Mouse (Mus musculus) layer of hippocampus, adult 8-10 months (tissue): Measurements from ENCODE around the gene Rgl2. TPM values are rescaled to one million over a fixed set of nuclear protein-coding genes. Genes with fewer than 3 reads are reported as not detected.
A peak's percentile ranks its signal among the peaks of the same experiment; 100 is the strongest.

ENCODE experiments used
- DNase-seq, 2 experiments: peaks; one replicate each; pipeline ENCODE4 v3.0.0; 2022; ENCODE audit warnings: low spot score in 2 of 2
- microRNA-seq, 2 experiments: library from miRNA; unstranded; fragments of <30 nt; microRNA quantifications; one replicate each; pipeline ENCODE4 v1.2.0; 2022
- total RNA-seq, 4 experiments: library from RNA; stranded (reverse); gene quantifications; 2 replicates each; pipeline ENCODE4 v1.2.4; 2022

Gene Rgl2
- total RNA-seq, 4 experiments from 2014 or later, result 64.3 to 90.9 (median 81.8) TPM

DNA sequence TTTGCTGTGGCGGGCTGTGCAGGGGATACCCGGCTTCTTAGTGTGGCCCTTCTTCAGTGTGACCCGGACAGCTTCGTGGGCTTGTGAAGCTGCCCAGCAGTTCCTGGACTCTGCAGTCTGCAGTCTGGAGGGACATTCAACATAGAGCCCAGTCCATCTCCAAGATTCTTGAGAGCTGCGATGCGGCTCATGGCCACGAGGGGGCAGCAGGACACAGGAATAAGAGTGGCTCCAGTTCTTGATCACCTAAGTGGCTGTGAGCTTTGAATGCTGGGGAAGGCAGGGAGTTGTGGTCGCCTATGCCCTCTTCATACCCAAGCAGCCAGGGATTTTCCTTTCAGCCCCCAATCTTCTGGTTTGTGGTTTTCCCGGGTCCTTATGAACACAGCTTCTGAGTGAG, 39.1 kb downstream of the Rgl2 start:
- peak in 1 of 2 experiments; percentile 84 for DNase-seq

DNA sequence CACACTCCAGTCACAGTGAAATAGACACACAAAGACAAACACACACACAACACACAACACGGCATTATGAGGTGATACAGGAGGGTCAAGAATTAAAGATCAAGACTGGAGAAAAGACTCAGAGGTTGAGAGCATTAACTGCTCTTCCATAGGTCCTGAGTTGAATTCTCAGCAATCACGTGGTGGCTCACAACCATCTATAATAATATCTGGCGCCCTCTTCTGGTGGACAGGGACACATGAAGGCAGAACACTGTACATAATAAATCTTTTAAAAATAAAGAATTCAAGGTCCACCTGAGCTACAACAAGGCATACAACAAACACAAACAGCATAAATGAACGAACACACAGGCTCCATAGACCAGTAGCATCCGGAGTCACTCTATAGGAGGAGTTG, 39.6 kb downstream of the Rgl2 start:
- DNase-seq, result no peak

DNA sequence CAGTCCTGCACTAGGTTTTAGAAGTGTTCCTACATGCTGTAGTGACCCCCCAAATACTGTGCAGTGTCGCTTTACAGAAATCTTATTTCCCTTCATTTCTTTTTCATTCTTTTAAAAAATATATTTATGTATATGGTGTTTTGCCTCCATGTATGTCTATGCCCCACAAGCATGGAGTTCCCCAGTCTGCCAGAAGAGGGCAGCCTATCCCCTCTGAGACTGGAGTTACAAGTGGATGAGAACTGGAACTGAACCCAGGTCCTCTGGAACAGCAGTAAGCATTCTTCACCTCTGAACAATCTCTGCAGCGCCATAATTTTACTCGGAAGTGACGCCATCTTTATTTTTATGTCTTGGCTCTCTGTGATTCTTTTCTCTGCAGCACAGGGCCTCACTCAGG, 40.1 kb downstream of the Rgl2 start:
- DNase-seq, result no peak

DNA sequence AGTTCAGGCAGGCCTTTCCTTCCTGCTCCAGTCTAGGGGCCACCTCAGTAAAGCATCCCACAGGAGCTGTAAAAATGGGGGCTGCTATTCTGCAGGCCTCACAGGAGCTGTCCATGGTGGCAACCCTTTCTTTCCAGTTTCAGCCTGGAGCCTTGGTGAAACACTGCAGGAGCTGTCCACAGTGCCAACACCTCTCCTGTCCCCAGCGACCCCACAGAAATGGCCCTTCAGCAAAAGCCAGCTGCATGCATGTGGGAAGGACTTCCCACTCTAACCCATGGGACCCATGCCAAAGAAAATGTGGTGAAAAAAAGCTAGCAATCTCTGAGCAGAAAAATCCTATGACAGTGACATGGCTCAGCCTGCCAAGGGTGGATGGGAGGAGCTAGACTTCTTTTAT, 43.3 kb downstream of the Rgl2 start:
- no peak for DNase-seq

DNA sequence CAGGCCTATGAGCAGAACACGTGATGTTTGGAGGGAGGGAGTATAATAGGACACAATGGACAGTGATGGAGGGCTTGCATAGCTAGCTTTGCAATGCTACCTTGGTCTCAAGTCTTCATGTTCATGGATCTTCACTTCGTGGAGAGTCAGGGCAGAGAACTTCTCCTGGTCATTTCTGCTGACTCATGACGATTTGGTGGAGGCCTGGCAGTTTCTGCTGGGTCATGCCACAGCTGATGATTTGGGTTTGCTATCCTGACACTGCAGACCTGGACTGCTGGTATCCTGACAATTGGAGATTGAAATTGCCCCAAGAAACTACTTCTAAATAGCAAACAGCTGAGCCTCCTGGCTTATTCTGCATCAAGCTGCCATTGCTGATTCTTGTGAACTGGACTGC, 44.2 kb downstream of the Rgl2 start:
- no peak for DNase-seq

DNA sequence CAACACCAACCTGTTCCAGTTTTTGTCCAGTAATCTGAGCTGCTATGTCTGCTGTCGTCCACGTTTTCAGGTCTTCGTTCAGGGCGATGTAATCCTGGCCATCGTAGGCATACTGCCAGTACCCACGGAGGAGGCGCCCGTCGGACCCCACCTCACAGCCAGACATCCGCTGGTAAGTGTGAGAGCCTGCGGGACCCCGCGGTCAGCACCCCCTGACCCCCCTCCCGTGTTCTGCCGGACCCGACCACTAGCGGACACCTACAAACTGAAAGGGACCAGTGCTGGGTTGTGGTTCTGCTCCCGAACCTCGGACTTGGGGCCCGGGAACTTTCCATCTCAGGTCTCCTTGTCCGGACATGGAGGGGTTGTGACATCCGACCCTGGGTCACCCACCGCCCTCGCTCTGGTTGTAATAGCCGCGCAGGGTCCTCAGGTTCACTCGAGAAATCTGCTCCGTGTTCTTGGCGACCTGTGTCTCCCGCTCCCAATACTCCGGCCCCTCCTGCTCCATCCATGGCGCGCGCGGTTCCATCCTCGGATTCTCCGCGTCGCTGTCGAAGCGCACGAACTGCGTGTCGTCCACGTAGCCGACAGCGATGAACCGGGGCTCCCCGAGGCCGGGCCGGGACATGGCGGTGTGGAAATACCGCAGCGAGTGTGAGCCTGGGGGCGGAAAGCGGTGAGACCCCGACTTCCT, 48.7 kb downstream of the Rgl2 start:
- no peak for DNase-seq

DNA sequence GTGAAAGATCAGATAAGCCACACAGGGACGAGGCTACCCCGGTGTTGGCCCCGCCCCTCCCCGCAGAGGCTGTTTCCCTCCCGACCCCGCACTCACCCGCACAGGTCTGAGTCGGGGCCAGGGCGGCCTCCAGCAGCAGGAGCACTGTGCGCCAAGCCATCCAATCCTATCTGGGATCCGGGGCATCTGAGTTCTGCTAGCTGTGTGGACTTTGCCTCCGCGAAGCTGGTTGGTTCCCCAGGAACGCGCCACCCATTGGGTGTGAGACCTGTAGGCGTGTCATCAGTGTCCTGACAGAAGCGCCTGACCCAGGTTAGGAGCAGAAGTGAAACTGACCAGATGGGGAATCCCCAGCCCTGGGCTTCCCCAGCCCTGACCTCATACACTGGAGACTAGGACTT, 49.3 kb downstream of the Rgl2 start:
- DNase-seq, result peak in 1 of 2 experiments; percentile 29

DNA sequence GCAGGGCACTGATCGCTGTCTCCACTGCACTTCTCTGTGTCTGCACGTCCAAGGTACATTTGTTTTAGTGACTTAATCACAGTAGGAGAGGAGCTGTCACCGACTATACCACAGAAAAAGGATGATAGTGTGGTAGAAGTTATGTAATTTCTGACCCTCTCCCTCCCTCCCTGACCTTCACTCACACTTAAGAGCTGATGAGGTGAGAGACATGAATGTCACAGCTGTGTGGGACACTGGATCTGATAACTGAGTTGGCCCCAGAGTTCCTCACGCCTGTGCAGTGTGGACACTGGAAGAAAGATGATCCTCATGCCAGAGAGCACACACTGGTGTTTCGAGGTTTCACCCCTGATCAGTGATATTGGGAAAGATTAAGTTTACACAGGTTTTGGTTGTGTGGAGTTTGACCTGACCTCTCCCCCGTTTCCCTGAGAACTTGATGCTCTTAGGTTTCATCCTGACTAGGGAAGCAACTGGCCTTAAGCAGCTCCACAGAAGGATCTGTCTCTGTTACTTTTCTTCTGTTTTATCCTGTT, 50.2 kb downstream of the Rgl2 start:
- DNase-seq, result no peak

DNA sequence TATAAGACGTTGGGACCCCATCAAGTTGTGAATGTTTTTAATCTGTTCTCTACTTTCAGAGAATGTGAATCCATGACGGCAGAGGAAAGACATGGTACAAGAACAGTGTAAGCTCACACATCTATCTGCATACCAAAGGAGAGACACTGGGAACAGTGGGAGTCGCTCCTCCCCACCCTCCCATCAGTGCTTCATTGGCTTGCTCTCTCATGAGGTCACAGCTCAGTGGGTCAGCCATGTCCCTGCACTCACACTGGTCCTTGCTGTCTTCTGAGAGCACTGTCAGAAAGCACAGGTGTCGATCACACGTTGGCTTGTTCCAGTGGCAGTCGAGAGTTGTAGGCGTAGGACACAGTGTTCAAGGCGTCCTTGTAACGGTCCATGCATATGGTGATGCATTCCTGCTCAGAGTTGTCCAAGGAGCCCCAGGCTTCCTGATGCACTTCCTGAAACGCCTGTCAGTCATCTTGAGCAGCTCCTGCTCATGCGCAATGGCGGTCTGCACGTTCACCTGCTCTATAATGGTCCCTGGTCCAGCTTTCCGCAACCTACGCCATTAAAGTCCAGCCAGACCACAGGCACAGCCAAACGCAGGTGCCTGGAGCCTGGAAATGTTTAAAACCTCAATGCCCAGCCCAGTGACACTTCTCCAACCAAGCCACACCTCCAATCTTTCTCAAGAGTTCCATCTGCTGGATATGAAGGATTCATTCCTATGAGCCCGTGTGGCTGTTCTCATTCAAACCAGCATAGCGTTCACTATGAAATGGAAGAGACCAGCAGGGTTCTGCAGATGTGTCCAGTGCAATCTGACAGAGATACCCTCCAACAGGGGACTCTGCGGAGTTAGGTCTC, 51.1 kb downstream of the Rgl2 start:
- no peak for DNase-seq

DNA sequence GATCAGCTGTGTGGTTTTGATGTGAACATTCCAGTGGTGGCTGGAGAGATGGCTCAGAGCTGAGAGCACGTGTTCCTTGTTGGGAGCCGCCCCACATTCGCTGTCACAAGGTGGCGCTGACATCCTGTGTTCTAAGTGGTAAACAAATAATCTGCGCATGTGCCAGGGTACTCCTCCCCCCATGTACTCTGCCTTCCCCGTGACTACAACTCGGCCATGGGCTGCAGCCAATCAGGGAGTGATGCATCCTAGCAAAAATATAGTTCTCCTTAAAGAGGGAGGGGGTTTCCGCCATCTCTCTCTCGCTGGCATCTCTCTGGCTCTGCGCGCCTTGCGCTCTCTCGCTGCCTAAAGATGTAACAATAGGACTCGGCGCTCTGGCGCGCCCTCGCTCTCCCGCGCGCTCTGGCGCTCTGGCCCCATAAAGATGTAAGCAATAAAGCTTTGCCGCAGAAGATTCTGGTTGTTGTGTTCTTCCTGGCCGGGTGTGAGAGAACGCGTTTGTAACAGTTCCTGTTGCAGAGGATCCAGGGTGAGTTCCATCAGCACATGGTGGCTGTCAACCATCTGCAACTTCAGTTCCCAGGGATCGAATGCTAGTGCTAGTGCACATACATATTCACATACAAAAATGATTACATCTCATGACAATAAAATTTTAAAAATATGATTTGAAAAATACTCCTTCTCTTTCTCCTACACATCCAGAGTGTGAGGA, 52.0 kb downstream of the Rgl2 start:
- peak; percentile 92 for DNase-seq

DNA sequence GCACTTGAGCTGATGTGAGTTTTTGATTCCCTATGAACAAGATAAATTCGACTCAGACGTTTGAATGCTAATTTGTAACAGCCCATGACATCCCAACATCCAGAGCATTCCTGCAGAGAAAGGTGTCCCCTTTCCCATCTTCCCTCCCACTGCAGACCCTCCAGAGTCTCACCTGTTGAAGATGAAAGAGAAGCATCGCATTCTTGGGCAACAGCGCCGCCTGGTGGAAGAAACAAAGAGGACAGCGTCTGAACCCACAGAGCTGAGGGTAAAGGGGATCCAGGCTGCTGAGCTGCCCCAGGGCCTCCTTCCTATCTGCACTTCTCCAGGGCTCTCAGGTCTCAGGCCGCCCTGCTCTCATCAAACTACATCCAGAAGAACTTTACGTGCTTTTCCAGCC, 52.8 kb downstream of the Rgl2 start:
- DNase-seq, result peak in 1 of 2 experiments; percentile 60

Small RNA genes lying within 50 kb of the gene (microRNA-seq; reads per million reads assigned to microRNA genes)
- 0 reads per million in 2 experiments for gene Gm27740

Other genes starting within 250 kb of the Rgl2 start
- gene Hnrnpm, start 242.7 kb upstream of the Rgl2 start, total RNA-seq, result 100 to 1,000 TPM; 131 to 157 (median 141) TPM
- gene March2, start 210.9 kb upstream of the Rgl2 start, total RNA-seq, result 10 to 100 TPM; 73.7 to 87.2 (median 80.7) TPM
- gene Rab11b, start 169.0 kb upstream of the Rgl2 start, total RNA-seq, result 100 to 1,000 TPM; 272 to 320 (median 292) TPM
- gene Angptl4, start 147.7 kb upstream of the Rgl2 start, total RNA-seq, result 1 to 10 TPM; 1.7 to 3.0 (median 2.2) TPM
- gene Kank3, start 119.0 kb upstream of the Rgl2 start, total RNA-seq, result 10 to 100 TPM; 26.9 to 41.2 (median 31.4) TPM
- 100 to 1,000 TPM; 686 to 890 (median 782) TPM for gene Rps28, start 105.0 kb upstream of the Rgl2 start, total RNA-seq
- 100 to 1,000 TPM; 196 to 215 (median 203) TPM for gene Ndufa7, start 105.0 kb upstream of the Rgl2 start, total RNA-seq
- gene Cd320, start 86.5 kb upstream of the Rgl2 start, total RNA-seq, result 10 to 100 TPM; 22.8 to 26.0 (median 25.1) TPM
- not detected for gene Gm7029, start 55.7 kb upstream of the Rgl2 start, total RNA-seq
- 1 to 10 TPM; 1.9 to 2.6 (median 2.5) TPM for gene Kifc1, start 38.9 kb upstream of the Rgl2 start, total RNA-seq
- gene Platr17, start 24.4 kb upstream of the Rgl2 start, total RNA-seq, result 1 to 10 TPM in 2 of 4 experiments, not detected in 2; 1.4 to 1.8 TPM
- 10 to 100 TPM; 24.2 to 27.1 (median 26.1) TPM for gene Daxx, start 20.1 kb upstream of the Rgl2 start, total RNA-seq
- 10 to 100 TPM; 39.9 to 87.4 (median 58.2) TPM for gene Tapbp, start 13.6 kb upstream of the Rgl2 start, total RNA-seq
- 10 to 100 TPM; 28.8 to 36.0 (median 32.5) TPM for gene Zbtb22, start 13.6 kb upstream of the Rgl2 start, total RNA-seq
- gene Pfdn6, start 10.8 kb downstream of the Rgl2 start, total RNA-seq, result 10 to 100 TPM; 68.7 to 93.1 (median 76.1) TPM
- gene Wdr46, start 11.1 kb downstream of the Rgl2 start, total RNA-seq, result 10 to 100 TPM; 13.2 to 17.4 (median 14.9) TPM
- 1 to 10 TPM; 4.7 to 7.4 (median 6.9) TPM for gene B3galt4, start 21.9 kb downstream of the Rgl2 start, total RNA-seq
- 10 to 100 TPM; 81.4 to 91.3 (median 81.9) TPM for gene Vps52, start 26.3 kb downstream of the Rgl2 start, total RNA-seq
- 100 to 1,000 TPM; 273 to 401 (median 339) TPM for gene Rps18, start 26.5 kb downstream of the Rgl2 start, total RNA-seq
- 100 to 1,000 TPM in 1 of 4 experiments, 10 to 100 TPM in 3; 29.6 to 138 (median 63.9) TPM for gene H2-K1, start 70.8 kb downstream of the Rgl2 start, total RNA-seq
- gene Ring1, start 95.1 kb downstream of the Rgl2 start, total RNA-seq, result 10 to 100 TPM; 34.8 to 44.1 (median 42.7) TPM
- 10 to 100 TPM; 57.9 to 62.2 (median 58.3) TPM for gene H2-Ke6, start 98.5 kb downstream of the Rgl2 start, total RNA-seq
- 100 to 1,000 TPM in 1 of 4 experiments, 10 to 100 TPM in 3; 77.1 to 106 (median 92.6) TPM for gene Slc39a7, start 102.1 kb downstream of the Rgl2 start, total RNA-seq
- 10 to 100 TPM; 70.8 to 85.4 (median 78.0) TPM for gene Rxrb, start 102.3 kb downstream of the Rgl2 start, total RNA-seq
- gene Col11a2, start 109.9 kb downstream of the Rgl2 start, total RNA-seq, result 10 to 100 TPM; 22.6 to 30.2 (median 27.5) TPM
- gene H2-Oa, start 162.8 kb downstream of the Rgl2 start, total RNA-seq, result 1 to 10 TPM in 2 of 4 experiments, not detected in 2; 2.6 to 3.6 TPM
- 10 to 100 TPM; 31.5 to 37.7 (median 34.2) TPM for gene H2-DMa, start 190.0 kb downstream of the Rgl2 start, total RNA-seq
- 100 to 1,000 TPM; 190 to 204 (median 197) TPM for gene Brd2, start 193.1 kb downstream of the Rgl2 start, total RNA-seq
- gene H2-DMb2, start 213.8 kb downstream of the Rgl2 start, total RNA-seq, result 1 to 10 TPM in 2 of 4 experiments, under 1 TPM in 2; 0.51 to 3.5 (median 2.1) TPM
- gene H2-DMb1, start 223.5 kb downstream of the Rgl2 start, total RNA-seq, result 1 to 10 TPM; 3.4 to 9.7 (median 6.0) TPM